Mouse (Mus musculus): ENCODE measurements around the gene Jph3.

DNA sequence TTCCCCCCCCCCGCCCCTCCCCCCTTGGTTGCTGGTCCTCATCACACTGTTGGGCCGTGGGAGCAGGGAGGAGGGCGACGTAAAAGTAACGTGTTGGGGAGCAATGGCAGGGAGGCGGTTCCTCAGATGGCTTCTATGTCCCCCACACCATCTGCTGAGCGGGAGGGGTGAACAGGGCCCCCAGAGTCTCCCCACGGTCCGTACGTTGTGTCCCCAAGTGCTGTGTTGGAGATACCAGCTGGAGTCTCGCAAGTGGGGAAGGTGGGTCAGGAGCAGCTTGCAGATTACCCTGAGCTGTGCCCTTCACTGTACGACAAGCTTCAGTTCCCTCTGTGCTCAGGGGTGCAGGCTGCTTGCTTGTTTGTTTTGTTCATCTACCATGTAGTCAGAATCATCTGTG is 5.6 kb upstream of the Jph3 start:
- TF ChIP-seq CTCF (IDR thresholded peaks at IDR 0.05; ENCODE audit: low read depth, low read length) = no peak
- TF ChIP-seq POLR2A (IDR thresholded peaks at IDR 0.05; ENCODE audit: extremely low read depth, insufficient read depth, low read length) = no peak

Measured in liver, adult 2 months (tissue).